Mouse (Mus musculus): ENCODE measurements at regions not wholly inside any gene's neighbourhood (a gene's known extent, or its start where the extent isn't known, plus 50 kb on each side); places are given as distances from the start of the nearest gene placed in this dataset.

- TF ChIP-seq CTCF (IDR thresholded peaks at IDR 0.05; ENCODE audit: borderline replicate concordance, insufficient read depth, low read length) (no peak), POLR2A (IDR thresholded peaks at IDR 0.05; ENCODE audit: low read depth, low read length) (no peak)
These were observed 203.4 kb downstream of the Rnd3 start for GRCm38 (mm10) chr2:50945526-50945925.
